Mouse (Mus musculus) heart, embryonic 15.5 days (tissue): Measurements from ENCODE around the gene Cacna1c. TPM values are rescaled to one million over a fixed set of nuclear protein-coding genes. Genes with fewer than 3 reads are reported as not detected.

Experiments used
- ATAC-seq: fragments of 200-750 bp; cut with Nextera tagmentation; replicated peaks from 2 replicates; pipeline ENCODE4 v1.8.0; 2017; ENCODE audit warnings: low read depth, moderate TSS enrichment; ENCODE audit not compliant: insufficient number of reproducible peaks, insufficient read depth, low FRiP score
- H3K27ac ChIP-seq: fragments of 300-500 bp; sonication (generic); 2 replicates; pipeline ENCODE4 v1.5.1; 2015; ENCODE audit warnings: mild to moderate bottlenecking, inconsistent platforms
- H3K27me3 ChIP-seq: fragments of 300-500 bp; sonication (generic); 2 replicates; pipeline ENCODE4 v1.6.1; 2015; ENCODE audit warnings: inconsistent platforms
- H3K36me3 ChIP-seq: fragments of 300-500 bp; sonication (generic); 2 replicates; pipeline ENCODE4 v1.6.1; 2015; ENCODE audit warnings: mild to moderate bottlenecking, inconsistent platforms
- H3K4me1 ChIP-seq: fragments of 300-500 bp; sonication (generic); replicated peaks from 2 replicates; pipeline ENCODE4 v1.6.1; 2015; ENCODE audit warnings: inconsistent platforms
- H3K4me2 ChIP-seq: fragments of 300-500 bp; sonication (generic); 2 replicates; pipeline ENCODE4 v1.6.1; 2015; ENCODE audit warnings: inconsistent platforms, mild to moderate bottlenecking, moderate library complexity
- H3K4me3 ChIP-seq: fragments of 300-500 bp; sonication (generic); 2 replicates; pipeline ENCODE4 v1.5.1; 2015; ENCODE audit warnings: mild to moderate bottlenecking, inconsistent platforms
- H3K9ac ChIP-seq: fragments of 300-500 bp; sonication (generic); 2 replicates; pipeline ENCODE4 v1.6.1; 2015; ENCODE audit warnings: mild to moderate bottlenecking, inconsistent platforms
- H3K9me3 ChIP-seq: fragments of 300-500 bp; sonication (generic); replicated peaks from 2 replicates; pipeline ENCODE4 v1.6.1; 2016; ENCODE audit warnings: inconsistent platforms
- WGBS: fragments of 180-500 bp; shearing (Covaris S2); methylation state at CpG from one replicate; pipeline ENCODE4 v1.1.7; 2015; ENCODE audit warnings: mixed read lengths; 5-methylcytosine and 5-hydroxymethylcytosine counted together
- polyA plus RNA-seq: library from polyadenylated mRNA; unstranded; fragments of >200 nt; fragmentation: Nextera tagmentation; extraction: Ambion mirVana; gene quantifications from 2 replicates; pipeline ENCODE4 v1.2.1, GENCODE M21; 2015

The Cacna1c gene
- polyA plus RNA-seq, 1 experiment from 2014 or later: 65.3 TPM

GRCm38 (mm10) chr6:119008638-119009166 is 187.5 kb downstream of the Cacna1c start:
- Histone ChIP-seq H3K4me3 (no peak overlapping the region), H3K9ac (no peak overlapping the region), H3K36me3 (no peaks in the 10 kb centered on the region), H3K27ac (no peak overlapping the region), H3K9me3 (no peaks in the 10 kb centered on the region), H3K4me2 (no peak overlapping the region), H3K27me3 (no peaks in the 10 kb centered on the region), H3K4me1 (peaks cover 45% of the 10 kb centered on the region)
- 64% methylated on average over 7 of the region's 7 CpGs for WGBS
- ATAC-seq: no peak

GRCm38 (mm10) chr6:119004596-119004995 is 191.6 kb downstream of the Cacna1c start:
- H3K4me3 ChIP-seq: no peak overlapping the region
- H3K9me3 ChIP-seq: no peaks in the 10 kb centered on the region
- 74% methylated on average over 5 of the region's 5 CpGs for WGBS
- no peak overlapping the region for H3K27ac ChIP-seq
- no peak overlapping the region for H3K4me2 ChIP-seq
- ATAC-seq: no peak
- no peak overlapping the region for H3K9ac ChIP-seq
- no peaks in the 10 kb centered on the region for H3K36me3 ChIP-seq
- peaks cover 68% of the 10 kb centered on the region for H3K4me1 ChIP-seq
- H3K27me3 ChIP-seq: no peaks in the 10 kb centered on the region

- no peak overlapping the region for H3K9ac ChIP-seq
- H3K4me3 ChIP-seq: no peak overlapping the region
- H3K4me2 ChIP-seq: no peak overlapping the region
- H3K4me1 ChIP-seq: peaks cover 75% of the 10 kb centered on the region
- no peaks in the 10 kb centered on the region for H3K36me3 ChIP-seq
- H3K9me3 ChIP-seq: no peaks in the 10 kb centered on the region
- peak overlapping the region; percentile 66 for H3K27ac ChIP-seq
- ATAC-seq: peak; percentile 47
- H3K27me3 ChIP-seq: no peaks in the 10 kb centered on the region
- 9% methylated on average over 2 of the region's 2 CpGs for WGBS
Observed at GRCm38 (mm10) chr6:119001442-119001841, 194.8 kb downstream of the Cacna1c start.

- 31% methylated on average over 3 of the region's 3 CpGs for WGBS
- ATAC-seq: no peak
- Histone ChIP-seq H3K36me3 (no peaks in the 10 kb centered on the region), H3K4me2 (no peak overlapping the region), H3K4me1 (peaks cover 75% of the 10 kb centered on the region), H3K4me3 (no peak overlapping the region), H3K27me3 (no peaks in the 10 kb centered on the region), H3K9me3 (no peaks in the 10 kb centered on the region), H3K9ac (no peak overlapping the region), H3K27ac (peak overlapping the region; percentile 66)
Observed at GRCm38 (mm10) chr6:119000255-119000654, 196.0 kb downstream of the Cacna1c start.

- peaks cover 73% of the 10 kb centered on the region for H3K4me1 ChIP-seq
- no peak overlapping the region for H3K9ac ChIP-seq
- H3K9me3 ChIP-seq: no peaks in the 10 kb centered on the region
- H3K27ac ChIP-seq: peak overlapping the region; percentile 66
- H3K27me3 ChIP-seq: no peaks in the 10 kb centered on the region
- no peak overlapping the region for H3K4me2 ChIP-seq
- no peak overlapping the region for H3K4me3 ChIP-seq
- peak; percentile 40; the same call in 1 of the 2 replicates for ATAC-seq
- H3K36me3 ChIP-seq: no peaks in the 10 kb centered on the region
- 40% methylated on average over 2 of the region's 2 CpGs for WGBS
Observed at GRCm38 (mm10) chr6:118999329-118999875, 196.8 kb downstream of the Cacna1c start.

- H3K27ac ChIP-seq: no peak overlapping the region
- no peak overlapping the region for H3K4me2 ChIP-seq
- H3K9ac ChIP-seq: no peak overlapping the region
- H3K4me1 ChIP-seq: peaks cover 63% of the 10 kb centered on the region
- WGBS: 78% methylated on average over 4 of the region's 4 CpGs
- H3K9me3 ChIP-seq: no peaks in the 10 kb centered on the region
- ATAC-seq: no peak
- no peaks in the 10 kb centered on the region for H3K27me3 ChIP-seq
- no peaks in the 10 kb centered on the region for H3K36me3 ChIP-seq
- no peak overlapping the region for H3K4me3 ChIP-seq
Observed at GRCm38 (mm10) chr6:118997397-118997796, 198.8 kb downstream of the Cacna1c start.

GRCm38 (mm10) chr6:118994272-118995061 is 201.8 kb downstream of the Cacna1c start:
- Histone ChIP-seq H3K27ac (no peak overlapping the region), H3K4me2 (no peak overlapping the region), H3K36me3 (no peaks in the 10 kb centered on the region), H3K4me3 (no peak overlapping the region), H3K27me3 (no peaks in the 10 kb centered on the region), H3K9ac (no peak overlapping the region), H3K9me3 (no peaks in the 10 kb centered on the region), H3K4me1 (peaks cover 45% of the 10 kb centered on the region)
- 78% methylated on average over 9 of the region's 9 CpGs for WGBS
- no peak for ATAC-seq

- Histone ChIP-seq H3K4me2 (no peak overlapping the region), H3K27me3 (no peaks in the 10 kb centered on the region), H3K4me1 (peaks cover 28% of the 10 kb centered on the region), H3K4me3 (no peak overlapping the region), H3K36me3 (no peaks in the 10 kb centered on the region), H3K27ac (no peak overlapping the region), H3K9me3 (no peaks in the 10 kb centered on the region), H3K9ac (no peak overlapping the region)
- ATAC-seq: no peak
- WGBS: 56% methylated on average over 6 of the region's 6 CpGs
Observed at GRCm38 (mm10) chr6:118992391-118992790, 203.8 kb downstream of the Cacna1c start.

- Histone ChIP-seq H3K9ac (no peak overlapping the region), H3K4me1 (peaks cover 21% of the 10 kb centered on the region), H3K27ac (no peak overlapping the region), H3K27me3 (no peaks in the 10 kb centered on the region), H3K9me3 (no peaks in the 10 kb centered on the region), H3K36me3 (0 out of 2 replicates have a peak, but pooled peaks cover 3% of the 10 kb centered on the region), H3K4me3 (no peak overlapping the region), H3K4me2 (no peak overlapping the region)
- 84% methylated on average over 9 of the region's 9 CpGs for WGBS
- ATAC-seq: no peak
Observed at GRCm38 (mm10) chr6:118989999-118990776, 206.0 kb downstream of the Cacna1c start.

- WGBS: 46% methylated on average over 11 of the region's 11 CpGs
- Histone ChIP-seq H3K4me1 (peaks cover 31% of the 10 kb centered on the region), H3K36me3 (0 out of 2 replicates have a peak, but pooled peaks cover 3% of the 10 kb centered on the region), H3K4me2 (no peak overlapping the region), H3K27ac (no peak overlapping the region), H3K9ac (no peak overlapping the region), H3K9me3 (no peaks in the 10 kb centered on the region), H3K4me3 (no peak overlapping the region), H3K27me3 (no peaks in the 10 kb centered on the region)
- no peak for ATAC-seq
Observed at GRCm38 (mm10) chr6:118984181-118984901, 211.9 kb downstream of the Cacna1c start.
